In genomic region chrX:13224902-13225301, GRCm38 (mm10) we compare ENCODE assay signal across 8 mouse cellular contexts. TPM values are rescaled to one million over a fixed set of nuclear protein-coding genes. Genes with fewer than 3 reads are reported as not detected.
DNase-seq lines count a peak whose midpoint lies in the region; ATAC-seq and TF ChIP-seq lines count a peak whose summit lies in the region.

No protein-coding gene starts in this region.

- H3K9me3 ChIP-seq in intestine, embryonic 14.5 days (ENCODE audit: control insufficient read depth, low read length): no peaks in the 10 kb centered on the region
- no peaks in the 10 kb centered on the region for H3K9me3 ChIP-seq in intestine, embryonic 15.5 days
- H3K9me3 ChIP-seq in ES-Bruce4 (replicated peaks; ENCODE audit: control insufficient read depth, insufficient read depth, low read length, poor library complexity, severe bottlenecking): no peaks in the 10 kb centered on the region
- no peaks in the 10 kb centered on the region for H3K9me3 ChIP-seq in hindbrain, embryonic 14.5 days (ENCODE audit: control insufficient read depth, low read length)

- H3K4me1 ChIP-seq in intestine, embryonic 14.5 days (replicated peaks; ENCODE audit: control insufficient read depth, insufficient read depth, low read length): no peaks in the 10 kb centered on the region
- H3K4me1 ChIP-seq in intestine, embryonic 15.5 days (replicated peaks): no peaks in the 10 kb centered on the region
- H3K4me1 ChIP-seq in ES-Bruce4 (ENCODE audit: control insufficient read depth, insufficient read depth, low read length): no peaks in the 10 kb centered on the region
- H3K4me1 ChIP-seq in hindbrain, embryonic 14.5 days (replicated peaks; ENCODE audit: control insufficient read depth, insufficient read depth, low read length): no peaks in the 10 kb centered on the region

- no peak for TF ChIP-seq POLR2A in ES-Bruce4 (IDR thresholded peaks at IDR 0.05; ENCODE audit: insufficient read depth, low read length)

- 0 out of 2 replicates have a peak, but pooled peaks have one; percentile 62 for ATAC-seq in intestine, embryonic 14.5 days (replicated peaks; ENCODE audit: low FRiP score, low TSS enrichment, low read depth)
- no peak for ATAC-seq in intestine, embryonic 15.5 days
- ATAC-seq in hindbrain, embryonic 14.5 days (ENCODE audit: low FRiP score): peak; percentile 48; the same call in 1 of the 2 replicates

- WGBS in intestine, embryonic 14.5 days: 7% methylated on average over 3 of the region's 3 CpGs
- WGBS in intestine, embryonic 15.5 days: 7% methylated on average over 3 of the region's 3 CpGs
- 5% methylated on average over 3 of the region's 3 CpGs for WGBS in hindbrain, embryonic 14.5 days

- no peak overlapping the region for H3K4me3 ChIP-seq in intestine, embryonic 14.5 days (ENCODE audit: low read depth, low read length)
- H3K4me3 ChIP-seq in intestine, embryonic 15.5 days (replicated peaks): no peak overlapping the region
- no peak overlapping the region for H3K4me3 ChIP-seq in ES-Bruce4 (ENCODE audit: low read depth, low read length)
- H3K4me3 ChIP-seq in hindbrain, embryonic 14.5 days (replicated peaks; ENCODE audit: low read length): no peak overlapping the region

- TF ChIP-seq EP300 in ES-Bruce4 (IDR thresholded peaks at IDR 0.05; ENCODE audit: insufficient read depth, low read depth, low read length): no peak

- H3K4me2 ChIP-seq in intestine, embryonic 14.5 days (ENCODE audit: low read length): no peak overlapping the region
- no peak overlapping the region for H3K4me2 ChIP-seq in intestine, embryonic 15.5 days (replicated peaks)
- H3K4me2 ChIP-seq in hindbrain, embryonic 14.5 days (replicated peaks): no peak overlapping the region

- no peak overlapping the region for H3K9ac ChIP-seq in intestine, embryonic 14.5 days (ENCODE audit: low read length)
- H3K9ac ChIP-seq in intestine, embryonic 15.5 days: no peak overlapping the region
- H3K9ac ChIP-seq in ES-Bruce4 (ENCODE audit: low read depth, poor library complexity, severe bottlenecking): no peak overlapping the region
- H3K9ac ChIP-seq in hindbrain, embryonic 14.5 days: no peak overlapping the region

- no peak overlapping the region for H3K27ac ChIP-seq in intestine, embryonic 14.5 days (ENCODE audit: low read depth)
- no peak overlapping the region for H3K27ac ChIP-seq in intestine, embryonic 15.5 days
- no peak overlapping the region for H3K27ac ChIP-seq in ES-Bruce4 (ENCODE audit: insufficient read depth, low read length)
- no peak overlapping the region for H3K27ac ChIP-seq in hindbrain, embryonic 14.5 days

- H3K27me3 ChIP-seq in intestine, embryonic 14.5 days (replicated peaks; ENCODE audit: control insufficient read depth, insufficient read depth, low read length): 0 out of 2 replicates have a peak, but pooled peaks cover 4% of the 10 kb centered on the region
- no peaks in the 10 kb centered on the region for H3K27me3 ChIP-seq in intestine, embryonic 15.5 days (replicated peaks)
- no peaks in the 10 kb centered on the region for H3K27me3 ChIP-seq in ES-Bruce4 (ENCODE audit: control insufficient read depth, insufficient read depth, low read length, poor library complexity, severe bottlenecking)
- peaks cover 8% of the 10 kb centered on the region; the same call in 1 of the 2 replicates for H3K27me3 ChIP-seq in hindbrain, embryonic 14.5 days (ENCODE audit: control insufficient read depth, insufficient read depth, low read length)

- H3K36me3 ChIP-seq in intestine, embryonic 14.5 days (ENCODE audit: control insufficient read depth, insufficient read depth, low read length): no peaks in the 10 kb centered on the region
- H3K36me3 ChIP-seq in intestine, embryonic 15.5 days: no peaks in the 10 kb centered on the region
- no peaks in the 10 kb centered on the region for H3K36me3 ChIP-seq in ES-Bruce4 (ENCODE audit: control insufficient read depth, insufficient read depth, low read length, poor library complexity, severe bottlenecking)
- H3K36me3 ChIP-seq in hindbrain, embryonic 14.5 days (replicated peaks; ENCODE audit: control insufficient read depth, insufficient read depth): no peaks in the 10 kb centered on the region

- peak; percentile 29 for TF ChIP-seq CTCF in ES-Bruce4 (IDR thresholded peaks at IDR 0.05; ENCODE audit: low read depth, low read length)

- no peak for DNase-seq in intestine, embryonic 14.5 days (ENCODE audit: low spot score)
- DNase-seq in 416B (ENCODE audit: low read depth): peak; percentile 70
- DNase-seq in hindbrain, embryonic 14.5 days (ENCODE audit: low spot score): peak; percentile 32
- DNase-seq in left cerebral cortex, adult 18-20 months (ENCODE audit: low spot score in 2 of 2): no peak
- no peak for DNase-seq in layer of hippocampus, adult 18-20 months (ENCODE audit: low spot score in 2 of 2)
- no peak for DNase-seq in right cerebral cortex, postnatal 25 days

RNA-seq across cellular contexts. Expression of gene Ddx3x, which starts 55.9 kb away (rescaled TPM):
- 140 and 170 TPM in 2 replicates for polyA plus RNA-seq in intestine, embryonic 14.5 days (2014; fragmentation: Nextera tagmentation; extraction: Ambion mirVana)
- polyA plus RNA-seq in intestine, embryonic 15.5 days (2015; fragmentation: Nextera tagmentation; extraction: Ambion mirVana): 112 and 128 TPM in 2 replicates
- 453 and 486 TPM in 2 replicates for polyA plus RNA-seq in ES-Bruce4 (2011; ENCODE audit: insufficient read depth, insufficient read length, low read depth, missing spikeins)
- polyA plus RNA-seq in hindbrain, embryonic 14.5 days (2014; fragmentation: Nextera tagmentation; extraction: Ambion mirVana): 113 and 117 TPM in 2 replicates
- 100 to 1,000 TPM; 158 to 206 TPM for total RNA-seq in left cerebral cortex, adult 18-20 months (2021)
- total RNA-seq in layer of hippocampus, adult 18-20 months (2021): 100 to 1,000 TPM; 144 to 220 TPM

Comparison
In these comparisons a context has a peak if more than half of its experiments do, and no peak if none do; other contexts are left out.
1. DNase-seq: peak in 416B (single experiment) and hindbrain, embryonic 14.5 days (single experiment); none in intestine, embryonic 14.5 days (single experiment), left cerebral cortex, adult 18-20 months (0 of 2), layer of hippocampus, adult 18-20 months (0 of 2) and right cerebral cortex, postnatal 25 days (single experiment).